ENCODE assay signal across 14 mouse cellular contexts in genomic region chr14:118069439-118070079, GRCm38 (mm10). TPM values are rescaled to one million over a fixed set of nuclear protein-coding genes. Genes with fewer than 3 reads are reported as not detected.
DNase-seq lines count a peak whose midpoint lies in the region; ATAC-seq and TF ChIP-seq lines count a peak whose summit lies in the region.
"Had no signal": no experiment of that assay in that cellular context is flagged by ENCODE, and none has a peak within 500 bp of the region (broad histone marks: within the 10 kb centered on the region; RNA-seq: fewer than 3 reads in every experiment).

No protein-coding gene starts in this region.

- no peak overlapping the region for H3K4me2 ChIP-seq in heart, embryonic 11.5 days
- no peak overlapping the region for H3K4me2 ChIP-seq in lung, embryonic 16.5 days (ENCODE audit: low read depth, low read length)
- H3K4me2 ChIP-seq in heart, postnatal 0 days (ENCODE audit: low read depth, low read length) = no peak overlapping the region
- H3K4me2 ChIP-seq in neural tube, embryonic 15.5 days = no peak overlapping the region
- H3K4me2 ChIP-seq: embryonic facial prominence, embryonic 15.5 days; liver, embryonic 12.5 days; stomach, embryonic 15.5 days had no signal

- H3K4me3 ChIP-seq in heart, embryonic 11.5 days (ENCODE audit: low read depth, low read length) = no peak overlapping the region
- no peak overlapping the region for H3K4me3 ChIP-seq in lung, embryonic 16.5 days (ENCODE audit: low read length)
- no peak overlapping the region for H3K4me3 ChIP-seq in heart, postnatal 0 days (ENCODE audit: low read depth, low read length)
- H3K4me3 ChIP-seq in neural tube, embryonic 15.5 days (replicated peaks) = no peak overlapping the region
- H3K4me3 ChIP-seq: embryonic facial prominence, embryonic 15.5 days; liver, embryonic 12.5 days; stomach, embryonic 15.5 days had no signal

- H3K36me3 ChIP-seq in heart, embryonic 11.5 days (ENCODE audit: control insufficient read depth, insufficient read depth, low read length) = no peaks in the 10 kb centered on the region
- H3K36me3 ChIP-seq in lung, embryonic 16.5 days (ENCODE audit: control insufficient read depth, insufficient read depth, low read length) = no peaks in the 10 kb centered on the region
- no peaks in the 10 kb centered on the region for H3K36me3 ChIP-seq in heart, postnatal 0 days (replicated peaks; ENCODE audit: control insufficient read depth, insufficient read depth, low read length)
- no peaks in the 10 kb centered on the region for H3K36me3 ChIP-seq in neural tube, embryonic 15.5 days
- H3K36me3 ChIP-seq: embryonic facial prominence, embryonic 15.5 days; liver, embryonic 12.5 days; stomach, embryonic 15.5 days had no signal

- no peaks in the 10 kb centered on the region for H3K9me3 ChIP-seq in heart, embryonic 11.5 days (replicated peaks; ENCODE audit: control insufficient read depth, low read length)
- no peaks in the 10 kb centered on the region for H3K9me3 ChIP-seq in lung, embryonic 16.5 days (ENCODE audit: control insufficient read depth, low read length)
- no peaks in the 10 kb centered on the region for H3K9me3 ChIP-seq in heart, postnatal 0 days (replicated peaks; ENCODE audit: control insufficient read depth, low read length)
- no peaks in the 10 kb centered on the region for H3K9me3 ChIP-seq in neural tube, embryonic 15.5 days (replicated peaks)
- H3K9me3 ChIP-seq: embryonic facial prominence, embryonic 15.5 days; liver, embryonic 12.5 days; stomach, embryonic 15.5 days had no signal

- 79% methylated on average over 12 of the region's 12 CpGs for WGBS in heart, embryonic 11.5 days (ENCODE audit: insufficient replicate concordance)
- 70% methylated on average over 12 of the region's 12 CpGs for WGBS in lung, embryonic 16.5 days
- WGBS in heart, postnatal 0 days = 74% methylated on average over 12 of the region's 12 CpGs
- 86% methylated on average over 12 of the region's 12 CpGs for whole genome bisulfite sequencing in neural tube, embryonic 15.5 days

- no peaks in the 10 kb centered on the region for H3K4me1 ChIP-seq in heart, embryonic 11.5 days (ENCODE audit: control insufficient read depth, insufficient read depth, low read length)
- no peaks in the 10 kb centered on the region for H3K4me1 ChIP-seq in lung, embryonic 16.5 days (replicated peaks; ENCODE audit: control insufficient read depth, insufficient read depth, low read length)
- no peaks in the 10 kb centered on the region for H3K4me1 ChIP-seq in heart, postnatal 0 days (ENCODE audit: control insufficient read depth, insufficient read depth)
- H3K4me1 ChIP-seq in neural tube, embryonic 15.5 days = no peaks in the 10 kb centered on the region
- H3K4me1 ChIP-seq: embryonic facial prominence, embryonic 15.5 days; liver, embryonic 12.5 days; stomach, embryonic 15.5 days had no signal

- peak; percentile 30 for DNase-seq in heart, adult 8-10 months (ENCODE audit: low spot score)
- no peak for DNase-seq in lung, postnatal 25 days (ENCODE audit: low spot score)
- no peak for DNase-seq in heart, postnatal 0 days (ENCODE audit: low spot score)
- DNase-seq: cerebellum, adult 9-11 months; forebrain, postnatal 0 days; right cerebral cortex, postnatal 4 days had no signal

- ATAC-seq in heart, embryonic 11.5 days (replicated peaks; ENCODE audit: insufficient number of reproducible peaks, low FRiP score, low TSS enrichment) = no peak
- ATAC-seq in lung, embryonic 16.5 days (ENCODE audit: low read depth) = peak; percentile 67; the same call in 1 of the 2 replicates
- ATAC-seq in heart, postnatal 0 days (ENCODE audit: insufficient read depth, low read depth) = 0 out of 2 replicates have a peak, but pooled peaks have one; percentile 45
- peak; percentile 68 for ATAC-seq in megakaryocyte progenitor cell, adult 5-6 weeks (replicated peaks; ENCODE audit: poor library complexity)
- ATAC-seq in neural tube, embryonic 15.5 days (ENCODE audit: low FRiP score) = no peak
- ATAC-seq: liver, embryonic 12.5 days had no signal

- no peak overlapping the region for H3K27ac ChIP-seq in heart, embryonic 11.5 days (ENCODE audit: low read depth, low read length)
- H3K27ac ChIP-seq in lung, embryonic 16.5 days (ENCODE audit: low read length) = peak overlapping the region; percentile 45; the same call in 1 of the 2 replicates
- peak overlapping the region; percentile 85 for H3K27ac ChIP-seq in heart, postnatal 0 days (ENCODE audit: low read depth)
- no peak overlapping the region for H3K27ac ChIP-seq in neural tube, embryonic 15.5 days (replicated peaks)
- H3K27ac ChIP-seq: embryonic facial prominence, embryonic 15.5 days; hindbrain, postnatal 0 days; liver, embryonic 12.5 days; stomach, embryonic 15.5 days had no signal

- TF ChIP-seq CTCF in heart, postnatal 0 days (IDR thresholded peaks at IDR 0.05; ENCODE audit: low read depth) = no peak

- H3K9ac ChIP-seq in heart, embryonic 11.5 days (ENCODE audit: low read depth, low read length) = no peak overlapping the region
- no peak overlapping the region for H3K9ac ChIP-seq in lung, embryonic 16.5 days (ENCODE audit: low read length)
- H3K9ac ChIP-seq in heart, postnatal 0 days (replicated peaks; ENCODE audit: low read depth, low read length) = no peak overlapping the region
- no peak overlapping the region for H3K9ac ChIP-seq in neural tube, embryonic 15.5 days (replicated peaks)
- H3K9ac ChIP-seq: embryonic facial prominence, embryonic 15.5 days; forebrain, postnatal 0 days; liver, embryonic 12.5 days; stomach, embryonic 15.5 days had no signal

- H3K27me3 ChIP-seq in heart, embryonic 11.5 days (ENCODE audit: control insufficient read depth, insufficient read depth, low read length) = no peaks in the 10 kb centered on the region
- H3K27me3 ChIP-seq in lung, embryonic 16.5 days (ENCODE audit: control insufficient read depth, insufficient read depth, low read depth, low read length) = no peaks in the 10 kb centered on the region
- H3K27me3 ChIP-seq in heart, postnatal 0 days (ENCODE audit: control insufficient read depth, insufficient read depth, low read length) = no peaks in the 10 kb centered on the region
- H3K27me3 ChIP-seq in neural tube, embryonic 15.5 days (replicated peaks) = no peaks in the 10 kb centered on the region
- H3K27me3 ChIP-seq: embryonic facial prominence, embryonic 15.5 days; liver, embryonic 12.5 days; stomach, embryonic 15.5 days had no signal

- no peak for TF ChIP-seq EP300 in heart, postnatal 0 days (IDR thresholded peaks at IDR 0.05; ENCODE audit: low read depth)

RNA-seq across cellular contexts. Expression of gene Dct, which starts 17.5 kb away (rescaled TPM):
- total RNA-seq in heart, adult 8-10 months (2022) = 1 to 10 TPM; 1.2 to 6.4 (median 3.5) TPM
- 0.73 and 1.2 TPM in 2 replicates for polyA plus RNA-seq in heart, embryonic 11.5 days (2014; fragmentation: Nextera tagmentation; extraction: Ambion mirVana)
- polyA plus RNA-seq in lung, embryonic 16.5 days (2015; fragmentation: Nextera tagmentation; extraction: Ambion mirVana) = 0.70 and 0.79 TPM in 2 replicates
- 3.1 and 58.5 TPM in 2 replicates for total RNA-seq in heart, postnatal 0 days (2014; rRNA removed; ENCODE audit: low replicate concordance)
- 4.0 and 6.2 TPM in 2 replicates for polyA plus RNA-seq in heart, postnatal 0 days (2015; fragmentation: Nextera tagmentation; extraction: Ambion mirVana)
- total RNA-seq in megakaryocyte progenitor cell, adult 5-6 weeks (2015) = 0.10 TPM in 1 of 2 replicates, not detected in the other
- 0.10 TPM in 1 of 2 replicates, not detected in the other for total RNA-seq in megakaryocyte progenitor cell, adult 5-6 weeks (2017)
- polyA plus RNA-seq in neural tube, embryonic 15.5 days (2015; fragmentation: Nextera tagmentation; extraction: Ambion mirVana) = 0.84 and 0.86 TPM in 2 replicates

Comparison
In these comparisons a context has a peak if more than half of its experiments do, and no peak if none do; other contexts are left out.
1. ATAC-seq: peak in lung, embryonic 16.5 days (single experiment), heart, postnatal 0 days (single experiment) and megakaryocyte progenitor cell, adult 5-6 weeks (single experiment); none in heart, embryonic 11.5 days (single experiment) and neural tube, embryonic 15.5 days (single experiment).
2. H3K27ac ChIP-seq: peak in lung, embryonic 16.5 days (single experiment) and heart, postnatal 0 days (single experiment); none in heart, embryonic 11.5 days (single experiment) and neural tube, embryonic 15.5 days (single experiment).